Mouse (Mus musculus): ENCODE measurements around the gene Stag3.

GRCm38 (mm10) chr5:138265712-138266111 is 14.3 kb upstream of the Stag3 start:
- TF ChIP-seq CTCF (IDR thresholded peaks at IDR 0.05; ENCODE audit: extremely low read depth, insufficient read depth, insufficient read length, insufficient replicate concordance) (no peak), POLR2A (IDR thresholded peaks at IDR 0.05; ENCODE audit: low read depth, low read length) (no peak)
